Mouse (Mus musculus) layer of hippocampus, postnatal 10 days (tissue): ENCODE results near the gene Dnajb9. TPM values are rescaled to one million over a fixed set of nuclear protein-coding genes. Genes with fewer than 3 reads are reported as not detected.

ENCODE experiments used
- microRNA-seq, 2 experiments: library from miRNA; unstranded; fragments of <30 nt; microRNA quantifications; one replicate each; pipeline ENCODE4 v1.2.0; 2021
- total RNA-seq, 2 experiments: library from RNA; stranded (reverse); gene quantifications; 2 replicates each; pipeline ENCODE4 v1.2.3; 2021

Gene Dnajb9
- total RNA-seq, 2 experiments from 2014 or later: 25.4 to 28.9 TPM

Small RNA genes within 50 kb of the gene (microRNA-seq; reads per million reads assigned to microRNA genes)
- 0 reads per million in 2 experiments for gene Mir5627

Other genes with a start within 250 kb of the Dnajb9 start
- 100 to 1,000 TPM; 104 to 106 TPM for gene Pnpla8, start 11.0 kb upstream of the Dnajb9 start, total RNA-seq
- 100 to 1,000 TPM; 447 to 457 TPM for gene Nrcam, start 118.6 kb upstream of the Dnajb9 start, total RNA-seq